15 mouse cellular contexts compared by ENCODE assay signal in the genomic region with DNA sequence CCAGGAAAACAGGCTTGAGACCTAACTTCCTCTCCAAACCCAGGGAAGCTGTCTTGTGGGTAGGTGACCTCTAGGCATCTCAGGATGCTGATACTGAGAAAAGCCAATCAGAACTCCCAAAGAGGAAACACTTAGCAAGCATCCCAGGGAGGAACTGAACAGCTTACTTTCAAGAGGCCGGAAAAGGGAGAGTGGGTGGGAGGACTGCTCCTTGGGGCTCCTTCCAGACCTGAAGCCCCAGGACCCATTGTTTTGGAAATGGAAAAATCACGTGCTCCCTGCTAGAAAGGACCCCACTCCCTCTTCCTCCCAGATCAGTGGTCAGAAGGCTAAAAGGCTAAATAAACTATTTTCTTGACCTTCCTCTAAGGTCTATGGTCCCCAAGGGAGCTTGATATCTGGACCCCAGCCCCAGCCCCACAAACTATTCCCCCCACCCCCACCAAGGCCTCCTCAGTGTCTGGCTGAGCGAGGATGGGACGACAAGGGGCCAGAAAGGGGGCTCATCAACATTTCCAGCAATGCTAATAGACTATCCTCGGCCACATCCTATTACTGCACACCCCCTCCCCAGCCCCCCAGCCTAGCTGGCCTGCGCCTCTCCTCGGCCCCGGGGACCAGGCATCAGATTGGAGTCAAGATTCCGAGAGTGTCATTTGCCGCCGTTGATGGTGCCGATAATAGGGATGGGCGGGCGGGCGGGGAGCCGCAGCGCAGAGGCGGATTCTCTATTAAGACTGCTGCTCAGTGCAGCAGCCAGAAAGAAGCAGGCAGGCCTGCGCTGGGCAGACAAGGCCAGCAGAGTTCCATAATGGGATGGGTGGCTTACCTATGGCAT. TPM values are rescaled to one million over a fixed set of nuclear protein-coding genes. Genes with fewer than 3 reads are reported as not detected.
A peak's percentile ranks its signal among the peaks of the same experiment; 100 is the strongest.
DNase-seq lines count a peak whose midpoint lies in the region; ATAC-seq lines count a peak whose summit lies in the region.
"Had no signal": no experiment of that assay in that cellular context is flagged by ENCODE, and none has a peak within 500 bp of the region (broad histone marks: within the 10 kb centered on the region; RNA-seq: fewer than 3 reads in every experiment).

No protein-coding gene starts in this region.

- peak; percentile 43 for DNase-seq in embryo, embryonic 11 days
- DNase-seq in embryo, embryonic 10 days (ENCODE audit: low spot score) = no peak
- peak; percentile 86 for DNase-seq in R1 (ENCODE audit: low read depth, low spot score)
- peak; percentile 93 for DNase-seq in midbrain, embryonic 11.5 days (ENCODE audit: low spot score, missing footprints)
- DNase-seq in spleen, postnatal 36 days (ENCODE audit: low spot score in 2 of 2) = no peak
- no peak for DNase-seq in retina, postnatal 1 day
- DNase-seq: cerebellum, adult 8-10 months; liver; spleen, adult 18-20 months had no signal

- H3K36me3 ChIP-seq in forebrain, embryonic 16.5 days (ENCODE audit: control insufficient read depth, insufficient read depth) = no peaks in the 10 kb centered on the region
- no peaks in the 10 kb centered on the region for H3K36me3 ChIP-seq in midbrain, embryonic 11.5 days (ENCODE audit: control insufficient read depth, insufficient read depth, low read length)

- 0 out of 2 replicates have a peak, but pooled peaks have one; percentile 49 for ATAC-seq in forebrain, embryonic 16.5 days
- peak; percentile 60 for ATAC-seq in midbrain, embryonic 11.5 days (ENCODE audit: low FRiP score)
- ATAC-seq in erythroblast, adult 5-6 weeks (replicated peaks; ENCODE audit: low FRiP score, poor library complexity, severe bottlenecking) = no peak

- no peak overlapping the region for H3K27ac ChIP-seq in forebrain, embryonic 16.5 days (ENCODE audit: low read length)
- no peak overlapping the region for H3K27ac ChIP-seq in midbrain, embryonic 11.5 days (ENCODE audit: low read depth, low read length)
- H3K27ac ChIP-seq: macrophage had no signal

- peak overlapping the region; percentile 33; the same call in 1 of the 2 replicates for H3K9ac ChIP-seq in forebrain, embryonic 16.5 days (replicated peaks; ENCODE audit: low read depth, low read length)
- peak overlapping the region; percentile 55 for H3K9ac ChIP-seq in midbrain, embryonic 11.5 days (ENCODE audit: low read length)

- peaks cover 6% of the 10 kb centered on the region for H3K4me1 ChIP-seq in forebrain, embryonic 16.5 days (replicated peaks; ENCODE audit: control insufficient read depth, insufficient read depth, low read length)
- peaks cover 46% of the 10 kb centered on the region for H3K4me1 ChIP-seq in midbrain, embryonic 11.5 days (ENCODE audit: control insufficient read depth, insufficient read depth, low read length)

- H3K4me3 ChIP-seq in forebrain, embryonic 16.5 days (replicated peaks; ENCODE audit: low read length) = peak overlapping the region; percentile 14
- H3K4me3 ChIP-seq in midbrain, embryonic 11.5 days (ENCODE audit: low read depth, low read length) = peak overlapping the region; percentile 13
- H3K4me3 ChIP-seq: erythroblast, embryonic 14.5 days had no signal

- H3K4me2 ChIP-seq in forebrain, embryonic 16.5 days (ENCODE audit: low read length) = peak overlapping the region; percentile 31; the same call in 1 of the 2 replicates
- peak overlapping the region; percentile 38 for H3K4me2 ChIP-seq in midbrain, embryonic 11.5 days

- 2% methylated on average over 19 of the region's 19 CpGs for WGBS in forebrain, embryonic 16.5 days
- WGBS in midbrain, embryonic 11.5 days = under 1% methylated on average over 19 of the region's 19 CpGs

- H3K27me3 ChIP-seq in forebrain, embryonic 16.5 days (replicated peaks; ENCODE audit: control insufficient read depth, insufficient read depth, low read length) = peaks cover 81% of the 10 kb centered on the region
- H3K27me3 ChIP-seq in midbrain, embryonic 11.5 days (ENCODE audit: control insufficient read depth, insufficient read depth, low read length) = peaks cover 43% of the 10 kb centered on the region

- no peaks in the 10 kb centered on the region for H3K9me3 ChIP-seq in forebrain, embryonic 16.5 days (ENCODE audit: control insufficient read depth, low read length)
- H3K9me3 ChIP-seq in midbrain, embryonic 11.5 days (ENCODE audit: control insufficient read depth, low read length) = no peaks in the 10 kb centered on the region

RNA-seq across cellular contexts. Expression of gene Dmbx1, which starts 15.1 kb away (rescaled TPM):
- polyA plus RNA-seq in forebrain, embryonic 16.5 days (2015; fragmentation: Nextera tagmentation; extraction: Ambion mirVana) = 0.10 TPM in 1 of 2 replicates, not detected in the other
- 15.1 and 15.9 TPM in 2 replicates for polyA plus RNA-seq in midbrain, embryonic 11.5 days (2014; fragmentation: Nextera tagmentation; extraction: Ambion mirVana)
- not detected in 2 replicates for total RNA-seq in erythroblast, adult 5-6 weeks (2015; ENCODE audit: low replicate concordance)
- total RNA-seq in erythroblast, adult 5-6 weeks (2017; ENCODE audit: low replicate concordance) = not detected in 2 replicates
- total RNA-seq: gastrocnemius, postnatal 4 days; layer of hippocampus, adult 18-20 months had no signal
- polyA plus RNA-seq: erythroblast, embryonic 14.5 days; macrophage had no signal

Comparison
In these comparisons a context has a peak if more than half of its experiments do, and no peak if none do; other contexts are left out.
1. DNase-seq: peak in embryo, embryonic 11 days (single experiment), R1 (single experiment) and midbrain, embryonic 11.5 days (single experiment); none in embryo, embryonic 10 days (single experiment), spleen, postnatal 36 days (0 of 2) and retina, postnatal 1 day (single experiment).
2. RNA of gene Dmbx1, which starts 15.1 kb away (polyA plus RNA-seq): 15.1 to 15.9 TPM in midbrain, embryonic 11.5 days; 0.10 TPM in forebrain, embryonic 16.5 days; every median in the first group is over 10 times any median in the second.